29 mouse cellular contexts compared by ENCODE assay signal in genomic region chr2:11194732-11195340, GRCm38 (mm10). TPM values are rescaled to one million over a fixed set of nuclear protein-coding genes. Genes with fewer than 3 reads are reported as not detected.
DNase-seq lines count a peak whose midpoint lies in the region; ATAC-seq lines count a peak whose summit lies in the region.
"Had no signal": no experiment of that assay in that cellular context is flagged by ENCODE, and none has a peak within 500 bp of the region (broad histone marks: within the 10 kb centered on the region; RNA-seq: fewer than 3 reads in every experiment).

No protein-coding gene starts in this region.

- H3K27ac ChIP-seq in liver, embryonic 11.5 days (ENCODE audit: low read depth, low read length): no peak overlapping the region
- H3K27ac ChIP-seq in liver, embryonic 12.5 days: no peak overlapping the region
- no peak overlapping the region for H3K27ac ChIP-seq in kidney, embryonic 16.5 days (ENCODE audit: low read length)
- H3K27ac ChIP-seq: forebrain, embryonic 13.5 days; heart, adult 2 months; heart, embryonic 13.5 days; hindbrain, embryonic 10.5 days; hindbrain, embryonic 15.5 days; limb, embryonic 13.5 days; liver, embryonic 13.5 days; midbrain, embryonic 13.5 days; neural tube, embryonic 15.5 days had no signal

- no peaks in the 10 kb centered on the region for H3K9me3 ChIP-seq in liver, embryonic 11.5 days (ENCODE audit: control insufficient read depth, low read length)
- no peaks in the 10 kb centered on the region for H3K9me3 ChIP-seq in liver, embryonic 12.5 days (replicated peaks)
- no peaks in the 10 kb centered on the region for H3K9me3 ChIP-seq in kidney, embryonic 16.5 days (ENCODE audit: low read length)
- H3K9me3 ChIP-seq: forebrain, embryonic 13.5 days; heart, embryonic 13.5 days; hindbrain, embryonic 10.5 days; hindbrain, embryonic 15.5 days; limb, embryonic 13.5 days; liver, embryonic 13.5 days; midbrain, embryonic 13.5 days; neural tube, embryonic 15.5 days had no signal

- 71% methylated on average over 5 of the region's 5 CpGs for WGBS in liver, embryonic 11.5 days
- 59% methylated on average over 5 of the region's 5 CpGs for WGBS in liver, embryonic 12.5 days (ENCODE audit: insufficient replicate concordance)
- 77% methylated on average over 5 of the region's 5 CpGs for WGBS in kidney, embryonic 16.5 days

- no peak overlapping the region for H3K4me3 ChIP-seq in liver, embryonic 11.5 days (ENCODE audit: low read depth, low read length)
- H3K4me3 ChIP-seq in liver, embryonic 12.5 days: no peak overlapping the region
- H3K4me3 ChIP-seq in kidney, embryonic 16.5 days (ENCODE audit: low read length): no peak overlapping the region
- H3K4me3 ChIP-seq: forebrain, embryonic 13.5 days; heart, adult 2 months; heart, embryonic 13.5 days; hindbrain, embryonic 10.5 days; hindbrain, embryonic 15.5 days; limb, embryonic 13.5 days; liver, embryonic 13.5 days; midbrain, embryonic 13.5 days; neural tube, embryonic 15.5 days had no signal

- no peaks in the 10 kb centered on the region for H3K27me3 ChIP-seq in liver, embryonic 11.5 days (replicated peaks; ENCODE audit: control insufficient read depth, insufficient read depth, low read length)
- no peaks in the 10 kb centered on the region for H3K27me3 ChIP-seq in liver, embryonic 12.5 days (replicated peaks)
- no peaks in the 10 kb centered on the region for H3K27me3 ChIP-seq in kidney, embryonic 16.5 days (ENCODE audit: insufficient read depth, low read length)
- H3K27me3 ChIP-seq: CH12.LX; forebrain, embryonic 13.5 days; heart, embryonic 13.5 days; hindbrain, embryonic 15.5 days; limb, embryonic 13.5 days; liver, embryonic 13.5 days; midbrain, embryonic 13.5 days; neural tube, embryonic 15.5 days had no signal

- peak; percentile 29 for DNase-seq in liver, embryonic 11.5 days (ENCODE audit: low spot score)
- DNase-seq in CD4-positive, CD25-positive, alpha-beta regulatory T cell, adult 2 months (ENCODE audit: low read depth, low spot score): peak; percentile 73
- DNase-seq in induced T-regulatory cell, adult 2 months (ENCODE audit: low read depth): peak; percentile 88
- DNase-seq in thymus, postnatal 14 days: peak; percentile 56
- no peak for DNase-seq in lung, postnatal 36 days
- DNase-seq: adrenal gland, postnatal 10 days; cerebellum, adult 11 months; cerebellum, adult 9-10 months; cerebellum, postnatal 36 days; heart, adult 2 months; heart, postnatal 14 days; kidney, adult 9 months; kidney, postnatal 14 days; liver, embryonic 13.5 days; lung, adult 18-20 months; lung, postnatal 10 days; spleen, adult 18-20 months had no signal

- no peak for ATAC-seq in liver, embryonic 11.5 days (replicated peaks; ENCODE audit: low FRiP score)
- no peak for ATAC-seq in liver, embryonic 12.5 days
- ATAC-seq in megakaryocyte progenitor cell, adult 5-6 weeks (replicated peaks; ENCODE audit: poor library complexity): no peak
- ATAC-seq in kidney, embryonic 16.5 days (ENCODE audit: low FRiP score, low TSS enrichment): no peak; the same call in 1 of the 2 replicates
- ATAC-seq: forebrain, embryonic 13.5 days; intestine, embryonic 16.5 days; midbrain, embryonic 13.5 days had no signal

- peaks cover 4% of the 10 kb centered on the region; the same call in 1 of the 2 replicates for H3K4me1 ChIP-seq in liver, embryonic 11.5 days (replicated peaks; ENCODE audit: control insufficient read depth, insufficient read depth, low read length)
- H3K4me1 ChIP-seq in liver, embryonic 12.5 days: peaks cover 26% of the 10 kb centered on the region; the same call in 1 of the 2 replicates
- no peaks in the 10 kb centered on the region for H3K4me1 ChIP-seq in kidney, embryonic 16.5 days (ENCODE audit: insufficient read depth, low read length)
- H3K4me1 ChIP-seq: forebrain, embryonic 13.5 days; heart, embryonic 13.5 days; hindbrain, embryonic 10.5 days; hindbrain, embryonic 15.5 days; limb, embryonic 13.5 days; midbrain, embryonic 13.5 days; neural tube, embryonic 15.5 days had no signal

- no peak overlapping the region for H3K4me2 ChIP-seq in liver, embryonic 11.5 days
- no peak overlapping the region for H3K4me2 ChIP-seq in liver, embryonic 12.5 days
- no peak overlapping the region for H3K4me2 ChIP-seq in kidney, embryonic 16.5 days (replicated peaks; ENCODE audit: low read depth, low read length)
- H3K4me2 ChIP-seq: forebrain, embryonic 13.5 days; heart, embryonic 13.5 days; hindbrain, embryonic 15.5 days; limb, embryonic 13.5 days; liver, embryonic 13.5 days; midbrain, embryonic 13.5 days; neural tube, embryonic 15.5 days had no signal

- H3K9ac ChIP-seq in liver, embryonic 11.5 days (ENCODE audit: low read depth, low read length): no peak overlapping the region
- no peak overlapping the region for H3K9ac ChIP-seq in liver, embryonic 12.5 days
- no peak overlapping the region for H3K9ac ChIP-seq in kidney, embryonic 16.5 days (replicated peaks; ENCODE audit: low read length)
- H3K9ac ChIP-seq: forebrain, embryonic 13.5 days; heart, embryonic 13.5 days; hindbrain, embryonic 15.5 days; limb, embryonic 13.5 days; liver, embryonic 13.5 days; midbrain, embryonic 13.5 days; neural tube, embryonic 15.5 days had no signal

- no peaks in the 10 kb centered on the region for H3K36me3 ChIP-seq in liver, embryonic 11.5 days (ENCODE audit: control insufficient read depth, insufficient read depth, low read length)
- no peaks in the 10 kb centered on the region for H3K36me3 ChIP-seq in liver, embryonic 12.5 days
- H3K36me3 ChIP-seq in kidney, embryonic 16.5 days (ENCODE audit: insufficient read depth, low read length): no peaks in the 10 kb centered on the region
- H3K36me3 ChIP-seq: heart, embryonic 13.5 days; hindbrain, embryonic 10.5 days; hindbrain, embryonic 15.5 days; limb, embryonic 13.5 days; liver, embryonic 13.5 days; midbrain, embryonic 13.5 days; neural tube, embryonic 15.5 days had no signal

RNA-seq across cellular contexts. Expression of gene Prkcq, which starts 22.9 kb away (rescaled TPM):
- polyA plus RNA-seq in liver, embryonic 11.5 days (2014; fragmentation: Nextera tagmentation; extraction: Ambion mirVana): 11.9 and 13.0 TPM in 2 replicates
- 8.1 and 9.3 TPM in 2 replicates for polyA plus RNA-seq in liver, embryonic 12.5 days (2016; fragmentation: Nextera tagmentation; extraction: Ambion mirVana)
- 0.34 and 4.0 TPM in 2 replicates for total RNA-seq in megakaryocyte progenitor cell, adult 5-6 weeks (2015)
- 1.2 and 1.8 TPM in 2 replicates for total RNA-seq in megakaryocyte progenitor cell, adult 5-6 weeks (2017)
- 5.0 and 5.5 TPM in 2 replicates for polyA plus RNA-seq in kidney, embryonic 16.5 days (2015; fragmentation: Nextera tagmentation; extraction: Ambion mirVana)
- total RNA-seq: CH12.LX had no signal
